Mouse (Mus musculus): Measurements from ENCODE around the gene Dnal1.

GRCm38 (mm10) chr12:84114153-84114994, at the start of gene Dnal1:
- TF ChIP-seq POLR2A (IDR thresholded peaks at IDR 0.05; ENCODE audit: borderline replicate concordance, low read depth, low read length): no peak
- TF ChIP-seq CTCF (IDR thresholded peaks at IDR 0.05; ENCODE audit: low read depth, low read length): no peak
